Mouse (Mus musculus) kidney, adult 2 months (tissue): ENCODE results near the gene Olfr378. TPM values are rescaled to one million over a fixed set of nuclear protein-coding genes. Genes with fewer than 3 reads are reported as not detected.

ENCODE experiments used
- DNase-seq: peaks from one replicate; pipeline ENCODE4 v3.0.0; 2021
- H3K27ac ChIP-seq: fragments of 200-500 bp; 2 replicates; pipeline ENCODE4 v1.5.1; 2012; ENCODE audit warnings: low read depth, low read length, control low read depth, inconsistent platforms; ENCODE audit not compliant: insufficient read depth
- H3K27me3 ChIP-seq: fragments of 200-500 bp; replicated peaks from 2 replicates; pipeline ENCODE4 v1.6.1; 2012; ENCODE audit warnings: mild to moderate bottlenecking, moderate library complexity, low read length, inconsistent platforms; ENCODE audit not compliant: control insufficient read depth, insufficient read depth
- H3K36me3 ChIP-seq: fragments of 200-500 bp; 2 replicates; pipeline ENCODE4 v1.6.1; 2012; ENCODE audit warnings: mild to moderate bottlenecking, moderate library complexity, low read length, inconsistent platforms; ENCODE audit not compliant: control insufficient read depth, insufficient read depth
- H3K4me1 ChIP-seq: fragments of 200-500 bp; 2 replicates; pipeline ENCODE4 v1.6.1; 2011; ENCODE audit warnings: low read length; ENCODE audit not compliant: control insufficient read depth, insufficient read depth
- H3K4me3 ChIP-seq: fragments of 200-500 bp; 2 replicates; pipeline ENCODE4 v1.5.1; 2011; ENCODE audit warnings: mild to moderate bottlenecking, low read depth, low read length, control low read depth; ENCODE audit not compliant: insufficient read depth
- CTCF ChIP-seq: fragments of 200-500 bp; conservative IDR thresholded peaks from 2 replicates; pipeline ENCODE4 v1.5.1; 2011; ENCODE audit warnings: low read depth, mild to moderate bottlenecking, control low read depth, low read length, moderate library complexity, mixed read lengths; ENCODE audit not compliant: insufficient read depth, insufficient read length
- POLR2A ChIP-seq: fragments of 200-500 bp; IDR thresholded peaks from one replicate; pipeline ENCODE4 v1.6.1; 2011; ENCODE audit warnings: low read depth, low read length, control low read depth
- WGBS: fragments of 180-500 bp; shearing (Covaris S2); methylation state at CpG from one replicate; pipeline ENCODE4 v1.1.7; 2018; 5-methylcytosine and 5-hydroxymethylcytosine counted together
- polyA plus RNA-seq: library from polyadenylated mRNA; depleted of rRNA; stranded (reverse); fragments of >200 nt; gene quantifications from 2 replicates; pipeline ENCODE4 v1.2.3, GENCODE M21; 2012; rRNA removed

Gene Olfr378
- not detected in 2 replicates for polyA plus RNA-seq

DNA sequence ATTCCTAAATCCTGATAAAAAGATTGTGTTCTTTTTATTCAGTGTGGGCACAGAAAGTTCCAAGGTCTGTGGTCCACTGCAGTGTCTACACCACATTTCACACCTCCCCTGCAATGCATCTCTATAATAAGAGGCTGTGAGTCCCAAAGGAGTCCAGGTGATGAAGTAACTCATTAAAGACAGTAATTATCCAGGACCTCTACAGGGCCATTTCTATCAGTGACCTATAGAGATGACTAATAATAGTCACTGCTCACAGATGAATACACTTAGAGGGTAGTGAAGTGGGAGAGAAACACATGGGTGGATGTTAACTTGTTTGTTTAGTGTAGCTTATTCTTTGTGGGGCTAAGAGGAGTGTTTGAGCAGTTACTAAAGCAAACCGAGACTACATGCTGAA lies at the start of gene Olfr378:
TSS of gene Olfr378 (minus strand) at position 101 of the 400 bp plus-strand sequence.
- 83% methylated on average over 1 of the region's 1 CpGs for WGBS
- H3K27me3 ChIP-seq, result no peaks in the 10 kb centered on the region
- H3K27ac ChIP-seq, result no peak within 1 kb of the TSS
- TF ChIP-seq CTCF (no peak), POLR2A (no peak)
- H3K4me3 ChIP-seq, result no peak within 1 kb of the TSS
- DNase-seq, result no peak
- H3K4me1 ChIP-seq, result no peaks in the 10 kb centered on the region
- H3K36me3 ChIP-seq, result no peaks in the 10 kb centered on the region

- Histone ChIP-seq H3K4me1 (no peaks in the 10 kb centered on the region), H3K27ac (no peak within 1 kb of the TSS), H3K4me3 (no peak within 1 kb of the TSS), H3K36me3 (no peaks in the 10 kb centered on the region), H3K27me3 (no peaks in the 10 kb centered on the region)
- TF ChIP-seq CTCF (no peak), POLR2A (no peak)
- DNase-seq, result no peak
- WGBS, result 90% methylated on average over 1 of the region's 1 CpGs
Measured at GRCm38 (mm10) chr11:73457408-73457807, 29.1 kb upstream of the Olfr378 start, which contains the start of gene Olfr380. Gene Olfr380 (minus strand): TSS chr11:73457508.

DNA sequence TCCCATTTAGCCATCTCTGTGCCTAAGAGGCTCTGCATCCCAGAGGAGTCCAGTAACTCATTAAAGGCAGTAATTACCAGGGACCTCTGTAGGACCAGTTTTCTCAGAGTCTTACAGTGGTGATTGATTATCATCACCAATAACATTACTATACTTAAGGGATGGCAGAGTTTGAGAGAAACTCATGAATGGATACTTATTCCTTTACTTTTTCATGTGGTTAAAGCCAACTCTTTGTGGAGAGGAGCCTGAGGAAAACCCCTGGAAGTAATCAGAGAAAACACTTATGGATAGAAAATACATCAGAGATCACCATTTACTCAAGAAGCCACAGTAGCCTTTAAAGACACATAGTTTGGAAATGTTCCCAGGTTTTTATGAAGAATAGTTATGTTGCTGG lies 28.8 kb downstream of the Olfr378 start, which contains the start of gene Olfr1:
TSS of gene Olfr1 (minus strand) at position 101 of the 400 bp plus-strand sequence.
- no peak within 1 kb of the TSS for H3K27ac ChIP-seq
- H3K4me1 ChIP-seq, result no peaks in the 10 kb centered on the region
- TF ChIP-seq CTCF (no peak), POLR2A (no peak)
- no peak for DNase-seq
- no peak within 1 kb of the TSS for H3K4me3 ChIP-seq
- H3K36me3 ChIP-seq, result no peaks in the 10 kb centered on the region
- H3K27me3 ChIP-seq, result no peaks in the 10 kb centered on the region; the same call in 1 of the 2 replicates

DNA sequence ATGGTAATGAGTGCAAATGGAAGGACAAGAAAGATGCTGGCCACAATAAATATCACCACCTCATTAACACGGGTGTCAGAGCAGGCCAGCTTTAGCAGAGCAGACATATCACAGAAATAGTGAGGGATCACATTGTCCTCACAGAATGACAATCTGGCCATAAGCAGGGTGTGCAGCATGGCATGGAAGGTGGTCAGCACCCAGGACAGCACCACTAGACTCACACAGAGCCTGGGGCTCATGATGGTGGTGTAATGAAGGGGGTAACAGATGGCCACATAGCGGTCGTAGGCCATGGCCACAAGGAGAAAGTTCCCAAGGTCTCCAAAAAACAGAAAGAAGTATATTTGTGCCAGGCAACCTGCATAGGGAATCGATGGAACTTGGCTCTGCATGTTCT lies 32.9 kb downstream of the Olfr378 start:
- WGBS, result 63% methylated on average over 4 of the region's 4 CpGs
- DNase-seq, result no peak
- no peak overlapping the region for H3K4me3 ChIP-seq
- H3K36me3 ChIP-seq, result no peaks in the 10 kb centered on the region
- TF ChIP-seq POLR2A (no peak), CTCF (no peak)
- no peaks in the 10 kb centered on the region for H3K4me1 ChIP-seq
- no peak overlapping the region for H3K27ac ChIP-seq
- no peaks in the 10 kb centered on the region; the same call in 1 of the 2 replicates for H3K27me3 ChIP-seq

Other genes with a start within 250 kb of the Olfr378 start
- gene Ctns, start 229.4 kb downstream of the Olfr378 start, polyA plus RNA-seq, result 37.1 and 37.5 TPM in 2 replicates
- gene Shpk, start 229.0 kb downstream of the Olfr378 start, polyA plus RNA-seq, result 17.7 and 18.5 TPM in 2 replicates
- gene Trpv1, start 194.2 kb downstream of the Olfr378 start, polyA plus RNA-seq, result 0.16 and 0.18 TPM in 2 replicates
- gene Trpv3, start 161.1 kb downstream of the Olfr378 start, polyA plus RNA-seq, result 0.05 TPM in 2 replicates
- 29.1 and 46.1 TPM in 2 replicates for gene Aspa, start 98.9 kb downstream of the Olfr378 start, polyA plus RNA-seq
- 0.03 TPM in 1 of 2 replicates, not detected in the other for gene Gm49340, start 98.7 kb downstream of the Olfr378 start, polyA plus RNA-seq
- 0.16 TPM in 1 of 2 replicates, not detected in the other for gene Spata22, start 98.7 kb downstream of the Olfr378 start, polyA plus RNA-seq
- gene Olfr20, start 77.7 kb downstream of the Olfr378 start, polyA plus RNA-seq, result 0.11 TPM in 1 of 2 replicates, not detected in the other
- gene Olfr376, start 57.2 kb downstream of the Olfr378 start, polyA plus RNA-seq, result not detected in 2 replicates
- not detected in 2 replicates for gene Olfr1, start 28.9 kb downstream of the Olfr378 start, polyA plus RNA-seq
- gene Olfr380, start 29.0 kb upstream of the Olfr378 start, polyA plus RNA-seq, result not detected in 2 replicates
- gene Olfr381, start 63.1 kb upstream of the Olfr378 start, polyA plus RNA-seq, result not detected in 2 replicates
- gene Olfr382, start 88.7 kb upstream of the Olfr378 start, polyA plus RNA-seq, result not detected in 2 replicates
- gene Olfr385, start 164.5 kb upstream of the Olfr378 start, polyA plus RNA-seq, result not detected in 2 replicates
- not detected in 2 replicates for gene Olfr384, start 170.1 kb upstream of the Olfr378 start, polyA plus RNA-seq